Mouse (Mus musculus) midbrain, embryonic 16.5 days (tissue): Measurements from ENCODE around the gene Sp1. TPM values are rescaled to one million over a fixed set of nuclear protein-coding genes. Genes with fewer than 3 reads are reported as not detected.
A peak's percentile ranks its signal among the peaks of the same experiment; 100 is the strongest.

Source experiments
- ATAC-seq: fragments of 200-750 bp; cut with Nextera tagmentation; 2 replicates; pipeline ENCODE4 v1.8.0; 2017; ENCODE audit warnings: moderate TSS enrichment
- H3K27ac ChIP-seq: fragments of 300-500 bp; sonication (generic); 2 replicates; pipeline ENCODE4 v1.5.1; 2014; ENCODE audit warnings: mild to moderate bottlenecking, low read length, mixed read lengths
- H3K27me3 ChIP-seq: fragments of 300-500 bp; sonication (generic); 2 replicates; pipeline ENCODE4 v1.6.1; 2014; ENCODE audit warnings: low read depth, low read length, mixed read lengths; ENCODE audit not compliant: control insufficient read depth, insufficient read depth
- H3K36me3 ChIP-seq: fragments of 300-500 bp; sonication (generic); 2 replicates; pipeline ENCODE4 v1.6.1; 2014; ENCODE audit warnings: mild to moderate bottlenecking, low read length, moderate library complexity, mixed read lengths; ENCODE audit not compliant: control insufficient read depth, insufficient read depth
- H3K4me1 ChIP-seq: fragments of 300-500 bp; sonication (generic); 2 replicates; pipeline ENCODE4 v1.6.1; 2014; ENCODE audit warnings: mild to moderate bottlenecking, low read length, mixed read lengths; ENCODE audit not compliant: control insufficient read depth, insufficient read depth
- H3K4me2 ChIP-seq: fragments of 300-500 bp; sonication (generic); 2 replicates; pipeline ENCODE4 v1.6.1; 2014; ENCODE audit warnings: mild to moderate bottlenecking, low read length, mixed read lengths
- H3K4me3 ChIP-seq: fragments of 300-500 bp; sonication (generic); 2 replicates; pipeline ENCODE4 v1.5.1; 2014; ENCODE audit warnings: low read depth, mild to moderate bottlenecking, low read length, moderate library complexity, mixed read lengths
- H3K9ac ChIP-seq: fragments of 300-500 bp; sonication (generic); 2 replicates; pipeline ENCODE4 v1.6.1; 2014; ENCODE audit warnings: low read depth, low read length, mixed read lengths
- H3K9me3 ChIP-seq: fragments of 300-500 bp; sonication (generic); replicated peaks from 2 replicates; pipeline ENCODE4 v1.6.1; 2014; ENCODE audit warnings: mild to moderate bottlenecking, low read length, mixed read lengths; ENCODE audit not compliant: control insufficient read depth, poor library complexity, severe bottlenecking
- WGBS: fragments of 180-500 bp; shearing (Covaris S2); extraction: QIAGEN DNeasy Blood & Tissue Kit; methylation state at CpG from one replicate; pipeline ENCODE4 v1.1.7; 2014; 5-methylcytosine and 5-hydroxymethylcytosine counted together
- polyA plus RNA-seq: library from polyadenylated mRNA; unstranded; fragments of >200 nt; fragmentation: Nextera tagmentation; extraction: Ambion mirVana; gene quantifications from 2 replicates; pipeline ENCODE4 v1.2.1, GENCODE M21; 2015

Gene Sp1
- polyA plus RNA-seq, 1 experiment from 2014 or later: 3.1 TPM

- no peak overlapping the region for H3K9ac ChIP-seq
- peak overlapping the region; percentile 61 for H3K4me2 ChIP-seq
- H3K4me1 ChIP-seq: peaks cover 17% of the 10 kb centered on the region
- no peak for ATAC-seq
- no peak overlapping the region for H3K27ac ChIP-seq
- peaks cover 7% of the 10 kb centered on the region for H3K36me3 ChIP-seq
- H3K9me3 ChIP-seq: no peaks in the 10 kb centered on the region
- WGBS: 73% methylated on average over 5 of the region's 5 CpGs
- H3K4me3 ChIP-seq: peak overlapping the region; percentile 49; the same call in 1 of the 2 replicates
- no peaks in the 10 kb centered on the region for H3K27me3 ChIP-seq
Observed at GRCm38 (mm10) chr15:102459847-102460246, 53.9 kb downstream of the Sp1 start.

DNA sequence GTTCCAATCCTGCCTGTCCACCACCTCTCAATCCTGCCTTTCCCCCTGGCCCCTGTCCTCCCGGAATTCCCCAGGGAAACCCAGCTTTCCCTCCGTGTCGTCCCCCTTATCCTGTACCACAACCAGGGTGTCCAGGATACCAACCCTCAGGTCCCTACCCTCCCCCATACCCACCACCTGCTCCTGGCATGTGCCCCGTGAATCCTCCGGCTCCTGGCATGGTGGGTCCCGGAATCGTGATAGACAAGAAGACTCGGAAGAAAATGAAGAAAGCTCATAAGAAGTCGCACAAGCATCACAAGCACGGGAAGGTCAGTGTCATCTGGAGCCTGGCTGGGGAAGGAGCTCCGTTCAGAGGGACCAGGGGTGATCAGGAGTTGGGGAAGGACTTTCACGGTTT, 54.5 kb downstream of the Sp1 start:
- H3K4me2 ChIP-seq: no peak overlapping the region
- ATAC-seq: no peak
- no peaks in the 10 kb centered on the region for H3K9me3 ChIP-seq
- H3K27me3 ChIP-seq: no peaks in the 10 kb centered on the region
- H3K9ac ChIP-seq: no peak overlapping the region
- 83% methylated on average over 12 of the region's 12 CpGs for WGBS
- H3K36me3 ChIP-seq: peaks cover 7% of the 10 kb centered on the region
- H3K4me3 ChIP-seq: no peak overlapping the region
- H3K27ac ChIP-seq: no peak overlapping the region
- H3K4me1 ChIP-seq: peaks cover 17% of the 10 kb centered on the region

DNA sequence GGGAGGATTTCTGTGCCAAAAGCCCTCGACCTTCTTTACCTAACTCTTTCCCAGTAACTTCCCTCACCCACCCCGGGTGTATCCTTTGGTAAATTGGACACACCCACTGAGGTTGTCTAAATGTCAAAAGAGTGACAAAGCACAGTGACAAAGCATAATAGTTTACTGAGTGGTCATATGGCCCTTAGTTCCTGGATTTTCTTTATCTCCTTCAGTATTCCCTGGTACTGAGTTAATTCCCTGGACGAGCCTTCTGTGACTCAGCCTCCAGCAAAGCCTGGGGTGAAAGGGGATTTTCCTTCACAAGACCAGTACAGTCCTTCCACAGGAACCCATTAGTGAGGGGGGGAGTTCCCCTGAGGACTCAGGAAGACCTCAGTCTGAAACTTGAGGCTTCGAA, 55.0 kb downstream of the Sp1 start:
- no peak overlapping the region for H3K9ac ChIP-seq
- no peak for ATAC-seq
- no peak overlapping the region for H3K4me3 ChIP-seq

DNA sequence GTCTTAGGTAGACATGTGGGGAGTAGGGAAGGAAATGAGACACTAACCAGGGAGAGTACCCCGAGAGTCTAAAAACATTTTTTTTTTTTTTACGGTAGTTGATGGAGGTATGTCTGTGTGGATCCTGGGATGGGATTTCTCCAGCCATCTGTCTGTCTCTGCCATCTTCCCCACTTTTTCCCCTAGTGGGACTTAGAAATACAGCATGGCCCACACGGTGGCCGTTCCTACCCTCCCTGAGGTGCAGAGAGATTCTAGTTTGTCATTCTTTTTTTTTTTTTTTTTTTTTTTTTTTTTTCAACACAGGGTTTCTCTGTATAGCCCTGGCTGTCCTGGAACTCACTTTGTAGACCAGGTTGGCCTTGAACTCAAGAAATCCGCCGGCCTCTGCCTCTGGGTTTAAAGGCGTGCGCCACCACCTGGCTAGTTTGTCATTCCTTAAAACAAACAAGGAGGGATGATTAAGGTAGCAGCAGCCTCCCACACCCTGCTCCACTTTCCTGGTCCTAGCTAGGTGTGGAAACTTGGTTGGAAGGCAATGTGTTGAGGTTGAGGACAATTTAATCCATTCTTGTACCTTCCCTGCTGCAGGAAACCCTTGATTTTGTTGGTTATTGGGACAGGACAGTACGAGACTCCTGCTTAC, 55.6 kb downstream of the Sp1 start:
- H3K9ac ChIP-seq: no peak overlapping the region
- peaks cover 7% of the 10 kb centered on the region for H3K36me3 ChIP-seq
- peaks cover 17% of the 10 kb centered on the region for H3K4me1 ChIP-seq
- ATAC-seq: no peak
- no peak overlapping the region for H3K4me2 ChIP-seq
- H3K4me3 ChIP-seq: no peak overlapping the region
- no peak overlapping the region for H3K27ac ChIP-seq
- 82% methylated on average over 9 of the region's 9 CpGs for WGBS
- no peaks in the 10 kb centered on the region for H3K9me3 ChIP-seq
- H3K27me3 ChIP-seq: no peaks in the 10 kb centered on the region

More for the DNA sequence above, 55.0 kb downstream of the Sp1 start:
- 64% methylated on average over 4 of the region's 4 CpGs for WGBS
- no peaks in the 10 kb centered on the region for H3K27me3 ChIP-seq
- peaks cover 7% of the 10 kb centered on the region for H3K36me3 ChIP-seq
- no peaks in the 10 kb centered on the region for H3K9me3 ChIP-seq
- no peak overlapping the region for H3K27ac ChIP-seq
- H3K4me2 ChIP-seq: no peak overlapping the region
- H3K4me1 ChIP-seq: peaks cover 17% of the 10 kb centered on the region

DNA sequence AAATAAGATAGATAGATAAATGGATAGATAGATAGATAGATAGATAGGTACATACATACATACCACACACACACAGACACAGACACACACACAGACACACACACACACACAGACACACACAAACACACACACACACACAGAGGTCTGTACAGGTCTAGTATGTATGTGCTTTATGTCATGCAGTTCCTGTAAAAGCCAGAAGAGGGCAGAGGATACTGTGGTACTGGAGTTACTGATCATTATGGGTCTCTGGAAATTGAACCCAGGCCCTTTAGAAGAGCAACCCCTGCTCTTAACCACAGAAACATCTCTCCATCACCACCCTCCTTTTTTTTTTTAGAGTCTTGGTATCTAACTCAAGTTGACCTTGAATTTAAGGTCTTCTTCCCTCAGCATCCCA, 57.7 kb downstream of the Sp1 start:
- Histone ChIP-seq H3K36me3 (peaks cover 7% of the 10 kb centered on the region), H3K4me2 (no peak overlapping the region), H3K27me3 (no peaks in the 10 kb centered on the region), H3K4me3 (no peak overlapping the region), H3K4me1 (peaks cover 17% of the 10 kb centered on the region), H3K9me3 (no peaks in the 10 kb centered on the region), H3K9ac (no peak overlapping the region), H3K27ac (no peak overlapping the region)
- ATAC-seq: no peak

GRCm38 (mm10) chr15:102468675-102469370, 62.9 kb downstream of the Sp1 start:
- Histone ChIP-seq H3K36me3 (0 out of 2 replicates have a peak, but pooled peaks cover 1% of the 10 kb centered on the region), H3K27ac (no peak overlapping the region), H3K27me3 (no peaks in the 10 kb centered on the region), H3K9me3 (no peaks in the 10 kb centered on the region), H3K4me2 (no peak overlapping the region), H3K9ac (no peak overlapping the region), H3K4me1 (peaks cover 16% of the 10 kb centered on the region), H3K4me3 (no peak overlapping the region)
- 97% methylated on average over 9 of the region's 9 CpGs for WGBS
- no peak for ATAC-seq

DNA sequence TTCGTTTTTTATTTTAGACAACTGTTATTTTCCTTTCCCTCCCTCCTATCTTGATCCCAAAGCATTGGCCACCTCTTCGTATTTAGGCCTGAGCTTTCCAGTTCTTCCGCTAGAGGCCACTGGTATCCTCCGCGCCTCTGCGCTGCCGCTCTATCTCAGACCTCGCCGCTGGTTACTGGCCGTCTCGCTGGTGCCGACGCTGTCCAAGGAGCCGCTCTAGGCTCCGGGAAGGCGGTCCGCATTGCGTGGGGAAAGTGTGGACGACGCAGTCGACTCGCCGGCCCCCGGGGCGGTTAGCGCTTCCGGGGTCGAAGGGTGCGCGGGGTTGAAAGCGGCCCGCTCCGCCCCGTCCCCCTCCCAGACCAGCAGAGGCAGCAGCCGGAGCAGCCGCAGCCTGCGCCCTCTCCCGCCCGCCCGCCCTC, 64.3 kb downstream of the Sp1 start, which contains the start of gene Pcbp2:
Pcbp2 (plus strand) TSS at position 357 of the 422 bp plus-strand sequence.
- peak; percentile 98 for ATAC-seq
- H3K4me3 ChIP-seq: peak within 1 kb of the TSS; percentile 74
- peak within 1 kb of the TSS; percentile 81 for H3K9ac ChIP-seq
- H3K36me3 ChIP-seq: peaks cover 6% of the 10 kb centered on the region; the same call in 1 of the 2 replicates
- no peaks in the 10 kb centered on the region for H3K27me3 ChIP-seq
- peak within 1 kb of the TSS; percentile 88 for H3K27ac ChIP-seq
- WGBS: under 1% methylated on average over 31 of the region's 40 CpGs
- peak within 1 kb of the TSS; percentile 76 for H3K4me2 ChIP-seq
- H3K4me1 ChIP-seq: peaks cover 16% of the 10 kb centered on the region
- no peaks in the 10 kb centered on the region for H3K9me3 ChIP-seq

- peak overlapping the region; percentile 81 for H3K9ac ChIP-seq
- H3K36me3 ChIP-seq: peaks cover 10% of the 10 kb centered on the region
- H3K4me3 ChIP-seq: peak overlapping the region; percentile 74
- peak overlapping the region; percentile 76 for H3K4me2 ChIP-seq
- peak; percentile 66 for ATAC-seq
- H3K27me3 ChIP-seq: no peaks in the 10 kb centered on the region
- H3K27ac ChIP-seq: peak overlapping the region; percentile 88
- no peaks in the 10 kb centered on the region for H3K9me3 ChIP-seq
- WGBS: under 1% methylated on average over 34 of the region's 67 CpGs
- peaks cover 16% of the 10 kb centered on the region for H3K4me1 ChIP-seq
Observed at GRCm38 (mm10) chr15:102470605-102471294, 64.8 kb downstream of the Sp1 start.

DNA sequence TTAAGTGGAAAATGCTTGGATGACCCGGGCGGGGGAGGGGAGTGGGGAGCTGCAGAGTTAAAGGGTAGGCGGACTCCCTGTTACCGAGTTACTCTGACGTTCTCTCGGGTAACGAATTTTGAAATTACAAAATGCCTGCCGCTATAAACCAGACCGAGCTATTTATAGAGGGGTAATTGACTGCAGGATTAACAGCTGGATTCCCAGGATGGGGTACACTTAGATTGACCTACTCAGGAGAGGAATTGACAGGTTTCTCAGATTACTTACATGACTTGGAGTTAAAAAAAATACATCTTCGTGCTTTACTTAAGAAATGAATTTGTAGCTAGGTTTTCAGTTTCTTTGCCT, 65.3 kb downstream of the Sp1 start:
- H3K9me3 ChIP-seq: no peaks in the 10 kb centered on the region
- peak overlapping the region; percentile 81 for H3K9ac ChIP-seq
- no peak for ATAC-seq
- H3K4me2 ChIP-seq: peak overlapping the region; percentile 76
- H3K27ac ChIP-seq: peak overlapping the region; percentile 88
- H3K4me1 ChIP-seq: peaks cover 16% of the 10 kb centered on the region
- peak overlapping the region; percentile 74 for H3K4me3 ChIP-seq
- H3K27me3 ChIP-seq: no peaks in the 10 kb centered on the region
- WGBS: under 1% methylated on average over 10 of the region's 10 CpGs
- H3K36me3 ChIP-seq: peaks cover 15% of the 10 kb centered on the region
